Mouse (Mus musculus) embryonic facial prominence, embryonic 11.5 days (tissue): ENCODE data around the gene Cdh10. TPM values are rescaled to one million over a fixed set of nuclear protein-coding genes. Genes with fewer than 3 reads are reported as not detected.

Experiments
- ATAC-seq: fragments of 200-750 bp; cut with Nextera tagmentation; replicated peaks from 2 replicates; pipeline ENCODE4 v1.8.0; 2017; ENCODE audit warnings: low read depth; ENCODE audit not compliant: insufficient number of reproducible peaks, low FRiP score, low TSS enrichment
- DNase-seq: peaks from one replicate; pipeline ENCODE4 v3.0.0-alpha.2; 2015; ENCODE audit warnings: low spot score
- H3K27ac ChIP-seq: fragments of 300-500 bp; sonication (generic); replicated peaks from 2 replicates; pipeline ENCODE4 v1.5.1; 2014; ENCODE audit warnings: mild to moderate bottlenecking, low read depth, low read length, control low read depth
- H3K27me3 ChIP-seq: fragments of 300-500 bp; sonication (generic); 2 replicates; pipeline ENCODE4 v1.6.1; 2014; ENCODE audit warnings: mild to moderate bottlenecking, low read length, moderate library complexity, mixed read lengths; ENCODE audit not compliant: control insufficient read depth, insufficient read depth
- H3K36me3 ChIP-seq: fragments of 300-500 bp; sonication (generic); replicated peaks from 2 replicates; pipeline ENCODE4 v1.6.1; 2014; ENCODE audit warnings: low read depth, mild to moderate bottlenecking, low read length, moderate library complexity, mixed read lengths; ENCODE audit not compliant: control insufficient read depth, insufficient read depth
- H3K4me1 ChIP-seq: fragments of 300-500 bp; sonication (generic); 2 replicates; pipeline ENCODE4 v1.6.1; 2014; ENCODE audit warnings: low read length, mixed read lengths; ENCODE audit not compliant: control insufficient read depth, insufficient read depth
- H3K4me2 ChIP-seq: fragments of 300-500 bp; sonication (generic); 2 replicates; pipeline ENCODE4 v1.6.1; 2014; ENCODE audit warnings: low read depth, mild to moderate bottlenecking, control low read depth, low read length, moderate library complexity
- H3K4me3 ChIP-seq: fragments of 300-500 bp; sonication (generic); 2 replicates; pipeline ENCODE4 v1.5.1; 2014; ENCODE audit warnings: low read depth, low read length, control low read depth
- H3K9ac ChIP-seq: fragments of 300-500 bp; sonication (generic); replicated peaks from 2 replicates; pipeline ENCODE4 v1.6.1; 2014; ENCODE audit warnings: mild to moderate bottlenecking, control low read depth, low read length
- H3K9me3 ChIP-seq: fragments of 300-500 bp; sonication (generic); replicated peaks from 2 replicates; pipeline ENCODE4 v1.6.1; 2016; ENCODE audit warnings: mild to moderate bottlenecking, low read length, inconsistent platforms, mixed read lengths; ENCODE audit not compliant: control insufficient read depth
- WGBS: fragments of 180-500 bp; shearing (Covaris S2); extraction: QIAGEN DNeasy Blood & Tissue Kit; methylation state at CpG from one replicate; pipeline ENCODE4 v1.1.7; 2014; 5-methylcytosine and 5-hydroxymethylcytosine counted together
- polyA plus RNA-seq: library from polyadenylated mRNA; unstranded; fragments of >200 nt; fragmentation: Nextera tagmentation; extraction: Ambion mirVana; gene quantifications from 2 replicates; pipeline ENCODE4 v1.2.1, GENCODE M21; 2014

The Cdh10 gene
- polyA plus RNA-seq, 1 experiment from 2014 or later, result 4.6 TPM

GRCm38 (mm10) chr15:18844807-18845206 lies 26.1 kb downstream of the Cdh10 start:
- WGBS, result 62% methylated on average over 5 of the region's 5 CpGs
- Histone ChIP-seq H3K4me2 (no peak overlapping the region), H3K4me3 (no peak overlapping the region), H3K27me3 (no peaks in the 10 kb centered on the region), H3K27ac (no peak overlapping the region), H3K36me3 (no peaks in the 10 kb centered on the region), H3K4me1 (no peaks in the 10 kb centered on the region), H3K9ac (no peak overlapping the region), H3K9me3 (no peaks in the 10 kb centered on the region)
- no peak for ATAC-seq
- no peak for DNase-seq

- no peaks in the 10 kb centered on the region for H3K27me3 ChIP-seq
- WGBS, result 81% methylated on average over 2 of the region's 2 CpGs
- ATAC-seq (no peak), DNase-seq (no peak)
- H3K4me2 ChIP-seq, result no peak overlapping the region
- no peaks in the 10 kb centered on the region for H3K4me1 ChIP-seq
- H3K36me3 ChIP-seq, result no peaks in the 10 kb centered on the region
- H3K4me3 ChIP-seq, result no peak overlapping the region
- H3K9ac ChIP-seq, result no peak overlapping the region
- no peak overlapping the region for H3K27ac ChIP-seq
- H3K9me3 ChIP-seq, result no peaks in the 10 kb centered on the region
Measured at GRCm38 (mm10) chr15:18850497-18850896, 31.8 kb downstream of the Cdh10 start.

- no peak overlapping the region for H3K4me2 ChIP-seq
- no peak overlapping the region for H3K9ac ChIP-seq
- H3K4me3 ChIP-seq, result no peak overlapping the region
- H3K27me3 ChIP-seq, result no peaks in the 10 kb centered on the region
- no peaks in the 10 kb centered on the region for H3K4me1 ChIP-seq
- ATAC-seq (no peak), DNase-seq (no peak)
- no peak overlapping the region for H3K27ac ChIP-seq
- 64% methylated on average over 2 of the region's 2 CpGs for WGBS
- no peaks in the 10 kb centered on the region for H3K9me3 ChIP-seq
- H3K36me3 ChIP-seq, result no peaks in the 10 kb centered on the region
Measured at GRCm38 (mm10) chr15:18858135-18858534, 39.4 kb downstream of the Cdh10 start.

- Histone ChIP-seq H3K9ac (no peak overlapping the region), H3K27me3 (no peaks in the 10 kb centered on the region), H3K4me3 (no peak overlapping the region), H3K4me1 (no peaks in the 10 kb centered on the region), H3K27ac (no peak overlapping the region), H3K4me2 (no peak overlapping the region), H3K9me3 (no peaks in the 10 kb centered on the region), H3K36me3 (no peaks in the 10 kb centered on the region)
- ATAC-seq (no peak), DNase-seq (no peak)
- 95% methylated on average over 2 of the region's 2 CpGs for WGBS
Measured at GRCm38 (mm10) chr15:18869871-18870270, 51.1 kb downstream of the Cdh10 start.

GRCm38 (mm10) chr15:18881467-18881866 lies 62.7 kb downstream of the Cdh10 start:
- Histone ChIP-seq H3K4me2 (no peak overlapping the region), H3K36me3 (no peaks in the 10 kb centered on the region), H3K9me3 (no peaks in the 10 kb centered on the region), H3K9ac (no peak overlapping the region), H3K4me1 (no peaks in the 10 kb centered on the region), H3K27ac (no peak overlapping the region), H3K4me3 (no peak overlapping the region), H3K27me3 (no peaks in the 10 kb centered on the region)
- 74% methylated on average over 5 of the region's 5 CpGs for WGBS
- DNase-seq (no peak), ATAC-seq (no peak)

- Histone ChIP-seq H3K9ac (no peak overlapping the region), H3K9me3 (no peaks in the 10 kb centered on the region), H3K36me3 (no peaks in the 10 kb centered on the region), H3K4me1 (no peaks in the 10 kb centered on the region), H3K4me2 (no peak overlapping the region), H3K27me3 (no peaks in the 10 kb centered on the region), H3K4me3 (no peak overlapping the region), H3K27ac (no peak overlapping the region)
- ATAC-seq (no peak), DNase-seq (no peak)
- WGBS, result 82% methylated on average over 2 of the region's 2 CpGs
Measured at GRCm38 (mm10) chr15:18886673-18887072, 67.9 kb downstream of the Cdh10 start.

GRCm38 (mm10) chr15:18888912-18889311 lies 70.2 kb downstream of the Cdh10 start:
- 83% methylated on average over 2 of the region's 2 CpGs for WGBS
- ATAC-seq (no peak), DNase-seq (no peak)
- Histone ChIP-seq H3K9ac (no peak overlapping the region), H3K36me3 (no peaks in the 10 kb centered on the region), H3K4me1 (no peaks in the 10 kb centered on the region), H3K27me3 (no peaks in the 10 kb centered on the region), H3K9me3 (no peaks in the 10 kb centered on the region), H3K4me3 (no peak overlapping the region), H3K4me2 (no peak overlapping the region), H3K27ac (no peak overlapping the region)

GRCm38 (mm10) chr15:18890358-18890757 lies 71.6 kb downstream of the Cdh10 start:
- no peaks in the 10 kb centered on the region for H3K36me3 ChIP-seq
- ATAC-seq (no peak), DNase-seq (no peak)
- H3K27ac ChIP-seq, result no peak overlapping the region
- no peaks in the 10 kb centered on the region for H3K9me3 ChIP-seq
- no peak overlapping the region for H3K9ac ChIP-seq
- 91% methylated on average over 8 of the region's 8 CpGs for WGBS
- H3K4me3 ChIP-seq, result no peak overlapping the region
- H3K4me1 ChIP-seq, result no peaks in the 10 kb centered on the region
- no peak overlapping the region for H3K4me2 ChIP-seq
- H3K27me3 ChIP-seq, result no peaks in the 10 kb centered on the region
